Mouse (Mus musculus): ENCODE results near the gene Jaml. TPM values are rescaled to one million over a fixed set of nuclear protein-coding genes. Genes with fewer than 3 reads are reported as not detected.

Jaml gene
- polyA plus RNA-seq, 1 experiment from 2014 or later, result 0.40 TPM

GRCm38 (mm10) chr9:45142686-45143085 is 63.7 kb downstream of the Jaml start:
- peaks cover 4% of the 10 kb centered on the region; the same call in 1 of the 2 replicates for H3K4me1 ChIP-seq (replicated peaks)
- H3K36me3 ChIP-seq (replicated peaks), result no peaks in the 10 kb centered on the region
- H3K4me2 ChIP-seq, result no peak overlapping the region
- H3K27ac ChIP-seq (replicated peaks), result no peak overlapping the region
- no peak for ATAC-seq (ENCODE audit: insufficient read depth)
- no peak overlapping the region for H3K9ac ChIP-seq
- no peaks in the 10 kb centered on the region for H3K9me3 ChIP-seq (replicated peaks)
- H3K27me3 ChIP-seq, result peaks cover 96% of the 10 kb centered on the region
- 53% methylated on average over 3 of the region's 3 CpGs for WGBS (ENCODE audit: insufficient replicate concordance)
- no peak overlapping the region for H3K4me3 ChIP-seq (replicated peaks)

GRCm38 (mm10) chr9:45145533-45146266 is 66.7 kb downstream of the Jaml start:
- Histone ChIP-seq H3K9me3 (replicated peaks) (no peaks in the 10 kb centered on the region), H3K36me3 (replicated peaks) (no peaks in the 10 kb centered on the region), H3K27ac (replicated peaks) (no peak overlapping the region), H3K9ac (no peak overlapping the region), H3K4me1 (replicated peaks) (no peaks in the 10 kb centered on the region), H3K27me3 (peaks cover 83% of the 10 kb centered on the region), H3K4me2 (peak overlapping the region; percentile 51), H3K4me3 (replicated peaks) (peak overlapping the region; percentile 24)
- no peak for ATAC-seq (ENCODE audit: insufficient read depth)
- 7% methylated on average over 27 of the region's 27 CpGs for WGBS (ENCODE audit: insufficient replicate concordance)

GRCm38 (mm10) chr9:45146267-45146597 is 67.2 kb downstream of the Jaml start:
- no peak for ATAC-seq (ENCODE audit: insufficient read depth)
- Histone ChIP-seq H3K4me1 (replicated peaks) (no peaks in the 10 kb centered on the region), H3K9ac (no peak overlapping the region), H3K4me2 (peak overlapping the region; percentile 51), H3K4me3 (replicated peaks) (peak overlapping the region; percentile 24), H3K9me3 (replicated peaks) (no peaks in the 10 kb centered on the region), H3K36me3 (replicated peaks) (no peaks in the 10 kb centered on the region), H3K27ac (replicated peaks) (no peak overlapping the region), H3K27me3 (peaks cover 78% of the 10 kb centered on the region)
- 0% methylated on average over 5 of the region's 5 CpGs for WGBS (ENCODE audit: insufficient replicate concordance)

GRCm38 (mm10) chr9:45150933-45151332 is 72.0 kb downstream of the Jaml start:
- 40% methylated on average over 1 of the region's 1 CpGs for WGBS (ENCODE audit: insufficient replicate concordance)
- ATAC-seq (ENCODE audit: insufficient read depth), result no peak
- Histone ChIP-seq H3K27ac (replicated peaks) (no peak overlapping the region), H3K36me3 (replicated peaks) (no peaks in the 10 kb centered on the region), H3K4me1 (replicated peaks) (no peaks in the 10 kb centered on the region), H3K4me3 (replicated peaks) (no peak overlapping the region), H3K9me3 (replicated peaks) (no peaks in the 10 kb centered on the region), H3K9ac (no peak overlapping the region), H3K27me3 (peaks cover 34% of the 10 kb centered on the region), H3K4me2 (no peak overlapping the region)

GRCm38 (mm10) chr9:45153361-45153760 is 74.4 kb downstream of the Jaml start:
- H3K36me3 ChIP-seq (replicated peaks), result no peaks in the 10 kb centered on the region
- WGBS (ENCODE audit: insufficient replicate concordance), result 66% methylated on average over 7 of the region's 7 CpGs
- no peak overlapping the region for H3K4me3 ChIP-seq (replicated peaks)
- H3K27ac ChIP-seq (replicated peaks), result no peak overlapping the region
- peaks cover 10% of the 10 kb centered on the region; the same call in 1 of the 2 replicates for H3K27me3 ChIP-seq
- no peak overlapping the region for H3K4me2 ChIP-seq
- H3K9me3 ChIP-seq (replicated peaks), result no peaks in the 10 kb centered on the region
- H3K9ac ChIP-seq, result no peak overlapping the region
- ATAC-seq (ENCODE audit: insufficient read depth), result no peak
- no peaks in the 10 kb centered on the region for H3K4me1 ChIP-seq (replicated peaks)

Other genes with a start within 250 kb of the Jaml start
- gene Kmt2a, start 197.9 kb upstream of the Jaml start, polyA plus RNA-seq (2015; fragmentation: Nextera tagmentation; extraction: Ambion mirVana), result 2.9 and 3.4 TPM in 2 replicates
- 396 and 459 TPM in 2 replicates for gene Atp5l, start 158.4 kb upstream of the Jaml start, polyA plus RNA-seq (2015; fragmentation: Nextera tagmentation; extraction: Ambion mirVana)
- 10.3 and 10.9 TPM in 2 replicates for gene Ube4a, start 113.6 kb upstream of the Jaml start, polyA plus RNA-seq (2015; fragmentation: Nextera tagmentation; extraction: Ambion mirVana)
- gene Cd3g, start 98.8 kb upstream of the Jaml start, polyA plus RNA-seq (2015; fragmentation: Nextera tagmentation; extraction: Ambion mirVana), result 0.22 and 0.23 TPM in 2 replicates
- gene Cd3d, start 97.4 kb upstream of the Jaml start, polyA plus RNA-seq (2015; fragmentation: Nextera tagmentation; extraction: Ambion mirVana), result 0.09 and 0.10 TPM in 2 replicates
- gene Cd3e, start 69.6 kb upstream of the Jaml start, polyA plus RNA-seq (2015; fragmentation: Nextera tagmentation; extraction: Ambion mirVana), result not detected in 2 replicates
- gene Mpzl2, start 39.4 kb upstream of the Jaml start, polyA plus RNA-seq (2015; fragmentation: Nextera tagmentation; extraction: Ambion mirVana), result 9.0 and 9.4 TPM in 2 replicates
- 0.79 and 1.1 TPM in 2 replicates for gene Mpzl3, start 24.0 kb upstream of the Jaml start, polyA plus RNA-seq (2015; fragmentation: Nextera tagmentation; extraction: Ambion mirVana)
- gene Scn2b, start 38.6 kb downstream of the Jaml start, polyA plus RNA-seq (2015; fragmentation: Nextera tagmentation; extraction: Ambion mirVana), result 0.17 and 0.22 TPM in 2 replicates
- 0.15 and 0.31 TPM in 2 replicates for gene Scn4b, start 59.2 kb downstream of the Jaml start, polyA plus RNA-seq (2015; fragmentation: Nextera tagmentation; extraction: Ambion mirVana)
- gene BC049352, start 102.8 kb downstream of the Jaml start, polyA plus RNA-seq (2015; fragmentation: Nextera tagmentation; extraction: Ambion mirVana), result 0.07 TPM in 2 replicates
- 0.07 TPM in 1 of 2 replicates, not detected in the other for gene Tmprss4, start 124.9 kb downstream of the Jaml start, polyA plus RNA-seq (2015; fragmentation: Nextera tagmentation; extraction: Ambion mirVana)
- 1.9 and 2.4 TPM in 2 replicates for gene Il10ra, start 190.0 kb downstream of the Jaml start, polyA plus RNA-seq (2015; fragmentation: Nextera tagmentation; extraction: Ambion mirVana)
- gene Tmprss13, start 239.9 kb downstream of the Jaml start, polyA plus RNA-seq (2015; fragmentation: Nextera tagmentation; extraction: Ambion mirVana), result not detected in 2 replicates

Data from liver, embryonic 15.5 days (tissue).